Mouse (Mus musculus) cerebellum, postnatal 4 days (tissue): ENCODE measurements around the gene Ckb.

Experiments
- DNase-seq, 2 experiments: peaks; one replicate each; pipeline ENCODE4 v3.0.0; 2022; ENCODE audit warnings: low spot score in 2 of 2, mixed read lengths in 1 of 2

Ckb gene

GRCm38 (mm10) chr12:111692899-111693298 is 20.8 kb upstream of the Ckb start:
- DNase-seq: no peak

- no peak for DNase-seq
Measured at GRCm38 (mm10) chr12:111691346-111691872, 19.3 kb upstream of the Ckb start.

GRCm38 (mm10) chr12:111689426-111689825 is 17.3 kb upstream of the Ckb start:
- no peak for DNase-seq

GRCm38 (mm10) chr12:111688069-111688428 is 15.9 kb upstream of the Ckb start:
- no peak for DNase-seq

- DNase-seq: peak in 1 of 2 experiments; percentile 75
Measured at GRCm38 (mm10) chr12:111687350-111688068, 15.4 kb upstream of the Ckb start.

GRCm38 (mm10) chr12:111686390-111686789 is 14.3 kb upstream of the Ckb start:
- DNase-seq: no peak

GRCm38 (mm10) chr12:111682806-111683205 is 10.7 kb upstream of the Ckb start:
- DNase-seq: no peak

GRCm38 (mm10) chr12:111682003-111682402 is 9.9 kb upstream of the Ckb start:
- no peak for DNase-seq

GRCm38 (mm10) chr12:111681305-111681704 is 9.2 kb upstream of the Ckb start:
- no peak for DNase-seq

- no peak for DNase-seq
Measured at GRCm38 (mm10) chr12:111680661-111681060, 8.5 kb upstream of the Ckb start.

- no peak for DNase-seq
Measured at GRCm38 (mm10) chr12:111678997-111679396, 6.9 kb upstream of the Ckb start.

GRCm38 (mm10) chr12:111678670-111678933 is 6.5 kb upstream of the Ckb start:
- DNase-seq: no peak

GRCm38 (mm10) chr12:111677882-111678669 is 5.9 kb upstream of the Ckb start, which contains the start of gene Trmt61a:
Gene Trmt61a (plus strand): TSS chr12:111678105.
- DNase-seq: peak; percentile 88 to 91

GRCm38 (mm10) chr12:111677421-111677820 is 5.3 kb upstream of the Ckb start:
- DNase-seq: no peak

GRCm38 (mm10) chr12:111675797-111676580 is 3.9 kb upstream of the Ckb start:
- DNase-seq: no peak

GRCm38 (mm10) chr12:111674850-111675486 is 2.8 kb upstream of the Ckb start:
- no peak for DNase-seq

- DNase-seq: no peak
Measured at GRCm38 (mm10) chr12:111672581-111672980, 443 bp upstream of the Ckb start.

- peak; percentile 48 to 67 for DNase-seq
Measured at GRCm38 (mm10) chr12:111671431-111671902, 671 bp downstream of the Ckb start.

- no peak for DNase-seq
Measured at GRCm38 (mm10) chr12:111670976-111671375, 1.2 kb downstream of the Ckb start.

- DNase-seq: peak in 1 of 2 experiments; percentile 61
Measured at GRCm38 (mm10) chr12:111670371-111670971, 1.7 kb downstream of the Ckb start.

- DNase-seq: no peak
Measured at GRCm38 (mm10) chr12:111669961-111670360, 2.2 kb downstream of the Ckb start.
